Mouse (Mus musculus): ENCODE measurements around the gene Catsperg1.

DNA sequence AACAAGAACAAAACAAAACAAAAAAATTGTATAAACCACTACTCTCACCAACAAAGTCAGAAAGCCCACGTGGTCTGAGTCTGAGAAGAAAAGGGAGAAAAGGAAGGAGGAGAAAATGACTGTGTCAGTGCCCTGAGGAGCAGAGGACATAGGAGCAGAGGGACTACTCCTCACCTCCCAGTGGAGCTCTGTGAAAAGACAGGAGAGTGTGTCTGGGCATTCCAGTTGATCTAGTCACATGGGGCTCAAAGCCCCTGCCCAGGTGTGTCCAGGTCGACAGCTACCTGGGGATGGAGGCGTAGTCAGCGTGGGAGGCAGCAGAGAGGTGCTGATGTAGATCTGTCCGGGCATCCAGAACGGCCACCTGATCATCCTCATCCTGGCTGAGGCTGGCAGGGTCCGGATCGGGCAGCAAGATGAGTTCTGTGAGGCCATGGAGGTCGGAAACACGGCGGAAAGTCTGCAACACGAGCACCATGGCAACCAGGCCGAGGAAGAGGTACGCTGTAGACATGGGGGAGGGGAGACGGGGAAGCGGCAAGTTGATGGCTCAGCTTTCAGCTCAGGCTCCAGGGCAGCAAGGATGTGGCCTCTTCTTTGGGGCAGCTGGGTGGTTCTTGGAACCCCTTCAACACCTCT, 11.0 kb upstream of the Catsperg1 start:
- TF ChIP-seq CTCF (IDR thresholded peaks at IDR 0.05; ENCODE audit: control insufficient read depth, insufficient read depth, low read length) (no peak), POLR2A (IDR thresholded peaks at IDR 0.05; ENCODE audit: borderline replicate concordance, control insufficient read depth, low read depth, low read length) (no peak)
